Mouse (Mus musculus): Measurements from ENCODE around the gene Slc6a2. TPM values are rescaled to one million over a fixed set of nuclear protein-coding genes. Genes with fewer than 3 reads are reported as not detected.

Gene Slc6a2
- polyA plus RNA-seq (2021; fragmentation: Nextera tagmentation) = not detected in 2 replicates
- long read RNA-seq, experiment 1 = 0 reads
- long read RNA-seq, experiment 2 = 0 reads

DNA sequence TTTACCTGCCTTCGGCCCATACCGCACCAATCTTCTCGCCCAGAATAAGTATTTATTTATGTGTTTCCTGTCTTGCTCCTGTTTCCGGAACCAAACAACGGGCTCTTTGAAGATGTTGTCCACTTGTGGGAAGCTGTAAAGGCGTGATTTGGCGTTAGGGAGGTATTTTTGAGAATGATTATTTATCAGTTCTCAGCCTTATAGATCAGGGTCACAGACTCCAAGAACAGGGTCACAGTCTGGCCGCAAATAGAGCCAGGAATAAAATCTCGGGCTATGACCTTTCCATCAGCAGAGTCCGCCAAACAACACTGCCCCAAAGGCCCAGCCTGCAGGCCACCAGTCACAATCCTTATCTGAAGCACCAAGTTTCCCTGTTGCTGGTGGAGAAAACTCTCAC is at the start of gene Slc6a2:
Gene Slc6a2, plus strand, starts transcription at position 301 of the 400 bp plus-strand sequence.

DNA sequence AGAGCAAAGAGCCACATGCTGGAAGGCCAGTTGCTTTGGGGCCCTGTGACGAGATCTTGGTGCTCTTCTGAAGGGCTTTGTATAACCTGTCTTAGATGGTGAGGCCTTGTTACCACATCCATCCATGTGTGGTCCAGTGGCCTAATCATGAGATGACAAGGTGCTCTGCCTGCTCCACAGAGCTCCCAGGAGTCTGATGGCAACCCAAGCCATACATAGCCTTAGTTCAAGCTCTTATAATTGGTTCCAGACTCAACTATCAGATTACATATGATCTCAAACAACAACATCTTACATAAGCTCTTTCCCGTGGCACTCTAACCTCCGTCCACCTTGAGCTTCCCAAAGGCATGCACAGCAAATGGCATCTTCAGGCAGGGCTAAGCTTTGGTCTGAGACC is 88.2 kb downstream of the Slc6a2 start, which contains the start of gene Ces1a:
Gene Ces1a, minus strand, starts transcription at position 101 of the 400 bp plus-strand sequence.

Small RNA genes lying within 50 kb of the gene (microRNA-seq; reads per million reads assigned to microRNA genes)
- not detected for gene Gm22151

Other genes starting within 250 kb of the Slc6a2 start
- gene Mmp2, start 132.8 kb upstream of the Slc6a2 start, polyA plus RNA-seq (2021; fragmentation: Nextera tagmentation) = 2.3 and 3.9 TPM in 2 replicates
- gene Lpcat2, start 104.7 kb upstream of the Slc6a2 start, polyA plus RNA-seq (2021; fragmentation: Nextera tagmentation) = 21.4 and 23.6 TPM in 2 replicates
- not detected in 2 replicates for gene Capns2, start 58.7 kb upstream of the Slc6a2 start, polyA plus RNA-seq (2021; fragmentation: Nextera tagmentation)
- gene Ces1a, start 88.1 kb downstream of the Slc6a2 start, polyA plus RNA-seq (2021; fragmentation: Nextera tagmentation) = 0.19 TPM in 1 of 2 replicates, not detected in the other
- gene Ces1b, start 119.9 kb downstream of the Slc6a2 start, polyA plus RNA-seq (2021; fragmentation: Nextera tagmentation) = not detected in 2 replicates
- not detected in 2 replicates for gene Ces1c, start 171.2 kb downstream of the Slc6a2 start, polyA plus RNA-seq (2021; fragmentation: Nextera tagmentation)
- 0.68 and 1.4 TPM in 2 replicates for gene Ces1d, start 237.8 kb downstream of the Slc6a2 start, polyA plus RNA-seq (2021; fragmentation: Nextera tagmentation)